Mouse (Mus musculus): ENCODE results near the gene Slc3a2. TPM values are rescaled to one million over a fixed set of nuclear protein-coding genes. Genes with fewer than 3 reads are reported as not detected.

Slc3a2 gene
- total RNA-seq (2018; cell fraction: chromatin; rRNA removed): 100 to 1,000 TPM; 156 to 425 (median 334) TPM
- 100 to 1,000 TPM; 398 to 714 (median 485) TPM for total RNA-seq (2018; cell fraction: cytosol; rRNA removed)
- 100 to 1,000 TPM; 371 to 912 (median 636) TPM for total RNA-seq (2018; cell fraction: nucleus; rRNA removed)
- polyA plus RNA-seq (2018): 384 to 539 TPM (median 494 TPM) in 3 replicates

- 0% methylated on average over 40 of the region's 50 CpGs for WGBS (ENCODE audit: missing documents)
- peaks cover 23% of the 10 kb centered on the region for H3K36me3 ChIP-seq (ENCODE audit: inconsistent target)
- peak within 1 kb of the TSS; percentile 93 for H3K4me3 ChIP-seq (ENCODE audit: inconsistent target)
- peaks cover 39% of the 10 kb centered on the region for H3K79me2 ChIP-seq (ENCODE audit: inconsistent target)
- H3K27ac ChIP-seq: peak within 1 kb of the TSS; percentile 81
Measured at GRCm38 (mm10) chr19:8722907-8723573, at the start of gene Slc3a2. Slc3a2 (minus strand) TSS chr19:8723369.

DNA sequence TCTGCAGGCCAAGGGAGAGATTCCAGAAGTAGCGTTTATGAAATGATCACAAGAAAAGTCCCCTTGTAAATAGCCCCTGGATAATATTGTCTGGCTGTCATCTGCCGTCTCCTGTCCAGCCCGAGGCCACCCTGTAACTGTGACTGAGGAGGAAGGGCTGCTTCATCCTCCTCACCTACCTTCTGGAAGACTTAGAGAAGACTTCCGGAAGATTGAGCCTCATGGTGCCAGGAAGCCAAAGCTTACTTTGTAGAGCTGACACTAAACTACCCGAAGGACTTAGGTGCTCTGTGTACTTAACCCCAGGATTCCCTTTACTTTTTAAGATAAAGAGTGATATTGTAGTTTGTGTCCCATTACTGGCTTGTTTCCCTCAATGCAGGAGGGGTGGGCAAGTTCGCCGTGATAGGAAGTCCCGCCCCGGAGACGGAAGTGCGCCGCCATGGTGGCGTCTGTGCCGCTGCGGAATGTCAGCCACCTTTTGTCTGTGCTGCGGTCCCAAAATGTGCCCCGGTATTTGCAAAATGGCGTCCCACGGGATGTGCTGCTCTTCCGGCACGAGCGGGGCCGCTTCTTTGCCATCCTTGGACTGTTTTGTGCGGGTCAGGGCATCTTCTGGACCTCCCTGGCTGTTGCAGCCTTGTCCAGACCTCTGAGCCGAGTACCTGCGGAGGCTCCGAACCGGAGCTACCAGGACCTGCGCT, 47.5 kb upstream of the Slc3a2 start, which contains the start of gene Tmem223:
Tmem223 (plus strand) TSS at position 430 of the 704 bp plus-strand sequence.
- peak within 1 kb of the TSS; percentile 53 for H3K27ac ChIP-seq
- 23% methylated on average over 29 of the region's 29 CpGs for whole genome bisulfite sequencing (ENCODE audit: missing documents)
- peaks cover 42% of the 10 kb centered on the region for H3K36me3 ChIP-seq (ENCODE audit: inconsistent target)
- H3K4me3 ChIP-seq (ENCODE audit: inconsistent target): peak within 1 kb of the TSS; percentile 77
- H3K79me2 ChIP-seq (ENCODE audit: inconsistent target): peaks cover 46% of the 10 kb centered on the region

DNA sequence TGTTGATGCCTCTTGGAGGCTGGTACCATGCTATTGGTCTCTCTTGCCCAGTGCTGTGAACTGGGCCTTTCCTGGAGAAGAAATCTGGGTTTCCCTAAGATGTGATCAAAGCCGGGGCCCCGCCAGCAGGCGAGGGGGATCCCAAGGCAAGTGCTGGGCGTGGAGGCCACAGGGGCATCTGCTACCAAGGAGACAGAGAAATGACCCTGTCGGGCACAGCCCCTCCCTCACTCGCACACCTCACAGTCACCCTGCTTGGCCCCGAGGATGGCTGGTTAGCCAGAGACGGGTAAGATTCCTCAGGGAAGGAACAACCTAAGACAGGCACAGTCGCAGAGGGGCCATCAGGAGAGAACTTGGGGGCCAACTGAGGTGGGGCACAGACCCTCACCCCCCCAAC, 42.4 kb upstream of the Slc3a2 start:
- peaks cover 27% of the 10 kb centered on the region for H3K79me2 ChIP-seq (ENCODE audit: inconsistent target)
- WGBS (ENCODE audit: missing documents): 89% methylated on average over 6 of the region's 9 CpGs
- peaks cover 52% of the 10 kb centered on the region for H3K36me3 ChIP-seq (ENCODE audit: inconsistent target)
- no peak overlapping the region for H3K27ac ChIP-seq
- no peak overlapping the region for H3K4me3 ChIP-seq (ENCODE audit: inconsistent target)

GRCm38 (mm10) chr19:8763276-8763675, 40.1 kb upstream of the Slc3a2 start:
- 30% methylated on average over 4 of the region's 4 CpGs for WGBS (ENCODE audit: missing documents)
- H3K36me3 ChIP-seq (ENCODE audit: inconsistent target): peaks cover 40% of the 10 kb centered on the region
- H3K27ac ChIP-seq: peak overlapping the region; percentile 38; the same call in 1 of the 2 replicates
- H3K4me3 ChIP-seq (ENCODE audit: inconsistent target): no peak overlapping the region
- peaks cover 44% of the 10 kb centered on the region for H3K79me2 ChIP-seq (ENCODE audit: inconsistent target)

GRCm38 (mm10) chr19:8760757-8761156, 37.6 kb upstream of the Slc3a2 start:
- H3K4me3 ChIP-seq (ENCODE audit: inconsistent target): no peak overlapping the region

GRCm38 (mm10) chr19:8758899-8759298, 35.7 kb upstream of the Slc3a2 start:
- Histone ChIP-seq H3K27ac (no peak overlapping the region), H3K36me3 (ENCODE audit: inconsistent target) (peaks cover 6% of the 10 kb centered on the region; the same call in 1 of the 2 replicates), H3K79me2 (ENCODE audit: inconsistent target) (peaks cover 77% of the 10 kb centered on the region), H3K4me3 (ENCODE audit: inconsistent target) (no peak overlapping the region)
- WGBS (ENCODE audit: missing documents): 24% methylated on average over 2 of the region's 2 CpGs

More at GRCm38 (mm10) chr19:8760757-8761156, 37.6 kb upstream of the Slc3a2 start:
- WGBS (ENCODE audit: missing documents): 89% methylated on average over 2 of the region's 2 CpGs
- no peak overlapping the region for H3K27ac ChIP-seq
- peaks cover 14% of the 10 kb centered on the region for H3K36me3 ChIP-seq (ENCODE audit: inconsistent target)
- peaks cover 59% of the 10 kb centered on the region for H3K79me2 ChIP-seq (ENCODE audit: inconsistent target)

DNA sequence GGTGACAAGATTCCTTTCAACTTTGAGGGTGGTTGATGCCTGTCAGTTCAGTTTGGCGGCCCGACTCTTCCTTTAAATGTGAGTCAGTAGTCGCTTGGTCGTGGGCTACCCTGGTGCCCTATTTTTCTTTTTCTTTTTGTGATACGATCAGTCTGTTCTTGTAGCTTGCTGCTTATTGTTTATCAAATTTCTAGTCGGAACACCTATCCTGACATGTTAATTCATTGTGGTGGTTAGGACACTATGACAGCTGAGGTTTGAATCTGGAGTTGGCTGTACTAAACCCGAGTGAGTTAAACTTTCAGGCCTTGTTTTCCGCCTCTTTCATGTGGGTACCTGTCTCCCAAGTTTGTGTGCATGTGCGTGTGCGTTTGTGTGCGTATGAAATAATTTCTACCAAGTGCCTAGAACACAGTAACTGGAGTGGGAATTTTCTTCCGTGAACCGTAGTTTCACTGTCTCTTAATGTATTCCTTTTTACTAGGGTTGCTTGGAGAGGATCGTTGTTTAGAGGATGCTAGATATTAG, 34.4 kb upstream of the Slc3a2 start:
- Histone ChIP-seq H3K4me3 (ENCODE audit: inconsistent target) (peak overlapping the region; percentile 68), H3K36me3 (ENCODE audit: inconsistent target) (peaks cover 13% of the 10 kb centered on the region; the same call in 1 of the 2 replicates), H3K79me2 (ENCODE audit: inconsistent target) (peaks cover 79% of the 10 kb centered on the region), H3K27ac (no peak overlapping the region; the same call in 1 of the 2 replicates)
- WGBS (ENCODE audit: missing documents): 2% methylated on average over 14 of the region's 14 CpGs

DNA sequence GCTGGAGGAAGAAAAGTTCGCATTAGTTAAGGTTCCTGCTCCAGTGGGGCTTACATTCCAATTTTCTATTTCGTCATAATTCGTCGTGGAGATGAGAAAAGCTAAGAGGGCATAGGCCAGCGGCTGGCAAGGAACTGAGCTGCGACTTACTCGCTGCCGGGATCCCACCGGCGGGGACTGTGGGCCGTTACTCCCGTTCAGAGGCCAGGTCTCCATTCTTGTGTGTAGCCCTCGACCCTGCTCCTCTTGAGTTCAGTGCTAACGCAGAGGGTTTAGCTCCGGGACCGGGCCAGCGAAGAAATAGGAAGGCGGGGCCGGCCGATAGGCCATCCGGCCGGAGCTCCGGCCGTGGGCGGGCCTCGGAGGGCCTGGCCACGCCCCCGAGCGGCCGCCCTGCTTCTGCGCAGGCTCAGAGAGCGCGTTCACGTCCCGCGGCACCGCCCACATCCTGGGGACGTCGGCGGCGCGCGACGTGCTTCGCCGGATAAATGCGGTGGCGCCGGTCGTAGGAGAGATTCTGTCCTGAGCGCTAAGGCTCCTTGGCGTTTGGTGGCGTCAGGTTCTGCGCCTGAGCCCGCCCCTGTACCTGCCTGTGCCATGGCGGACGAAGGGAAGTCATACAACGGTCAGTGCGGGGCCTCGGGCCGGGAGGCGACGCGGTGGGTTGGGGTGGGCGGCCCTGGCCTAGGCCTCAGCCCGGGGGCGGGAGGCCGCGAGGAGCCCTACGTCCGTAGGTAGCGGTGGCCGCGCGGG, 33.6 kb upstream of the Slc3a2 start, which contains the start of gene Nxf1:
Nxf1 (plus strand) TSS at position 439 of the 753 bp plus-strand sequence.
- WGBS (ENCODE audit: missing documents): under 1% methylated on average over 75 of the region's 75 CpGs
- peaks cover 72% of the 10 kb centered on the region for H3K79me2 ChIP-seq (ENCODE audit: inconsistent target)
- peaks cover 13% of the 10 kb centered on the region; the same call in 1 of the 2 replicates for H3K36me3 ChIP-seq (ENCODE audit: inconsistent target)
- H3K27ac ChIP-seq: peak within 1 kb of the TSS; percentile 70
- peak within 1 kb of the TSS; percentile 68 for H3K4me3 ChIP-seq (ENCODE audit: inconsistent target)

DNA sequence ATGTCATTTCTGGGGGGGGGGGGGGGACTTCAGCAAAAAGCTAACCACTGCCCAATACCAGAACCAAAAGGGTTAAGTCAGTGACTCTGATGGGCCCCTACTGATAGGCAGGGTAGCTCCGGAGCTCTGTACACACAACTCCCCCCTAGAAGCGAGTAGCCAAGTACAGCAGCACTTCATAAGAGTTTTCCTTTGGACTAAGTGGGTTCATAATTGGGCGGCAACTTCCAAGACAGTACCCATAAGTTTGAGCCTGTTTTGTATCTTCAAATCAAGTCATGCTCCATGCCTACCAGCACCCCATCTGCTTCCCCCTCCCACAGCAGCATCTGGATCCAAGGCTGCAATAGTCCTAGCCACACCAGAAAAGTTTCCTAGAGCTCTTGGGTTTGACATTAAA, 32.5 kb upstream of the Slc3a2 start:
- no peak overlapping the region for H3K4me3 ChIP-seq (ENCODE audit: inconsistent target)
- H3K27ac ChIP-seq: peak overlapping the region; percentile 70; the same call in 1 of the 2 replicates
- WGBS (ENCODE audit: missing documents): 83% methylated on average over 3 of the region's 3 CpGs
- H3K79me2 ChIP-seq (ENCODE audit: inconsistent target): peaks cover 60% of the 10 kb centered on the region
- H3K36me3 ChIP-seq (ENCODE audit: inconsistent target): peaks cover 24% of the 10 kb centered on the region

GRCm38 (mm10) chr19:8747368-8747767, 24.2 kb upstream of the Slc3a2 start:
- 86% methylated on average over 2 of the region's 2 CpGs for WGBS (ENCODE audit: missing documents)
- Histone ChIP-seq H3K79me2 (ENCODE audit: inconsistent target) (peaks cover 36% of the 10 kb centered on the region), H3K4me3 (ENCODE audit: inconsistent target) (no peak overlapping the region), H3K27ac (no peak overlapping the region), H3K36me3 (ENCODE audit: inconsistent target) (peaks cover 61% of the 10 kb centered on the region)

- Histone ChIP-seq H3K4me3 (ENCODE audit: inconsistent target) (no peak overlapping the region), H3K36me3 (ENCODE audit: inconsistent target) (peaks cover 49% of the 10 kb centered on the region), H3K27ac (no peak overlapping the region), H3K79me2 (ENCODE audit: inconsistent target) (peaks cover 43% of the 10 kb centered on the region)
- 100% methylated on average over 1 of the region's 1 CpGs for WGBS (ENCODE audit: missing documents)
Measured at GRCm38 (mm10) chr19:8745382-8745781, 22.2 kb upstream of the Slc3a2 start.

- peaks cover 55% of the 10 kb centered on the region for H3K79me2 ChIP-seq (ENCODE audit: inconsistent target)
- peaks cover 44% of the 10 kb centered on the region for H3K36me3 ChIP-seq (ENCODE audit: inconsistent target)
- 8% methylated on average over 14 of the region's 14 CpGs for WGBS (ENCODE audit: missing documents)
- peak overlapping the region; percentile 99 for H3K4me3 ChIP-seq (ENCODE audit: inconsistent target)
- H3K27ac ChIP-seq: peak overlapping the region; percentile 91
Measured at GRCm38 (mm10) chr19:8742176-8742575, 19.0 kb upstream of the Slc3a2 start.

DNA sequence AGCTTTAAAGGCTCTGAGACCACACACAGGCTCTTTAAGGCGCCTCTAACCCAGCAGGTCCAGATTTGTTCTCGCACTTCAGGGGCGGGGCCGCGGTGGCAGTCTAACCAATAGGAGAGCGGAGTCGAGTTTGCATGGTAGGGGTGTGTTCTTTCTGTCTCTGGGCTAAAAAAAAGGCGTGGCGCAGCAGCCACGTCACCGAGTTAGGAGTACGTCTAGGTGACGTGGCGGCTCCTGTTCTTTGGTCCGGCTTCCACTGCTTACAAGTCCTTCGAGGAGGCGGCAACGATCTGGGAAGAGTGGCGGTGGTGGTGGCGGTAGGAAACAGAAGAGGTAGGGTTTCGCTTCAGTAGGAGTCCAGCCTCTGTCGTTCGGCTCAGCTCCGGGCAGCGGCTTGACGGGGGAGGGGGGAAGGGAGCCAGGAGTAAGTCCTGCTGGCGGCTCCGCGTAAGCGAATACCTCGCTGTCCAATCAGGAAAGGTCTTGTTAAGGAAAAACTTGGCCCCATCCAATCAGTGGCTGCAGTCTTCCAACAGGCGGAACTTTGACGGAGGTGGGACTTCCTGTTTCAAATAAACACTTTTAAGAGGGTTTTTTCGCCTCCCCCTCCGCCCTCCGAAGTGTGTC, 18.2 kb upstream of the Slc3a2 start, which contains the start of gene Stx5a:
Stx5a (plus strand) TSS at position 171 of the 627 bp plus-strand sequence.
- Histone ChIP-seq H3K36me3 (ENCODE audit: inconsistent target) (peaks cover 39% of the 10 kb centered on the region), H3K4me3 (ENCODE audit: inconsistent target) (peak within 1 kb of the TSS; percentile 99), H3K79me2 (ENCODE audit: inconsistent target) (peaks cover 63% of the 10 kb centered on the region), H3K27ac (peak within 1 kb of the TSS; percentile 91)
- WGBS (ENCODE audit: missing documents): under 1% methylated on average over 35 of the region's 36 CpGs
